Mouse (Mus musculus): ENCODE data around the gene Ube2n. TPM values are rescaled to one million over a fixed set of nuclear protein-coding genes. Genes with fewer than 3 reads are reported as not detected.
"Not testable (repeated sequence)": the region's sequence is repeated elsewhere in the genome, so short reads cannot be mapped to it uniquely, and the experiment has no call there.

Ube2n gene
- polyA plus RNA-seq, 1 experiment from 2014 or later, result 255 TPM

GRCm38 (mm10) chr10:95548154-95548826 lies 33.3 kb downstream of the Ube2n start:
- peaks cover 82% of the 10 kb centered on the region for H3K36me3 ChIP-seq (ENCODE audit: control insufficient read depth, insufficient read depth, low read length)
- H3K27me3 ChIP-seq (ENCODE audit: control insufficient read depth, insufficient read depth, low read length), result no peaks in the 10 kb centered on the region
- H3K4me3 ChIP-seq (ENCODE audit: control insufficient read depth in 1 of 2, insufficient read depth in 1 of 2, low read depth in 1 of 2, low read length in 2 of 2), result no peak overlapping the region
- 77% methylated on average over 11 of the region's 11 CpGs for WGBS
- peaks cover 0 to 2% of the 10 kb centered on the region in 2 experiments; a peak in 2 of 4 replicates for H3K4me1 ChIP-seq (ENCODE audit: control insufficient read depth in 2 of 2, insufficient read depth in 2 of 2, low read length in 2 of 2)
- no peak for ATAC-seq (ENCODE audit: insufficient number of reproducible peaks, insufficient read depth, low FRiP score, low read depth)
- no peak overlapping the region for H3K9ac ChIP-seq (ENCODE audit: low read length)
- no peak overlapping the region for H3K27ac ChIP-seq (replicated peaks in 1 of 2; ENCODE audit: control insufficient read depth in 1 of 2, insufficient read depth in 1 of 2, low read depth in 2 of 2, low read length in 2 of 2)
- H3K4me2 ChIP-seq (ENCODE audit: low read length), result no peak overlapping the region
- no peaks in the 10 kb centered on the region for H3K9me3 ChIP-seq (ENCODE audit: control insufficient read depth, low read length)

- peaks cover 76% of the 10 kb centered on the region for H3K36me3 ChIP-seq (ENCODE audit: control insufficient read depth, insufficient read depth, low read length)
- not testable (repeated sequence) for H3K9ac ChIP-seq (ENCODE audit: low read length); H3K27me3 ChIP-seq (ENCODE audit: control insufficient read depth, insufficient read depth, low read length); H3K4me3 ChIP-seq (ENCODE audit: control insufficient read depth in 1 of 2, insufficient read depth in 1 of 2, low read depth in 1 of 2, low read length in 2 of 2); H3K9me3 ChIP-seq (ENCODE audit: control insufficient read depth, low read length); H3K4me1 ChIP-seq (ENCODE audit: control insufficient read depth in 2 of 2, insufficient read depth in 2 of 2, low read length in 2 of 2); H3K27ac ChIP-seq (replicated peaks in 1 of 2; ENCODE audit: control insufficient read depth in 1 of 2, insufficient read depth in 1 of 2, low read depth in 2 of 2, low read length in 2 of 2); ATAC-seq (ENCODE audit: insufficient number of reproducible peaks, insufficient read depth, low FRiP score, low read depth); H3K4me2 ChIP-seq (ENCODE audit: low read length)
- 54% methylated on average over 5 of the region's 5 CpGs for WGBS
Observed at GRCm38 (mm10) chr10:95549080-95549479, 34.1 kb downstream of the Ube2n start.

GRCm38 (mm10) chr10:95550506-95550905 lies 35.6 kb downstream of the Ube2n start:
- 70% methylated on average over 1 of the region's 1 CpGs for WGBS
- no peak for ATAC-seq (ENCODE audit: insufficient number of reproducible peaks, insufficient read depth, low FRiP score, low read depth)
- no peaks in the 10 kb centered on the region; a peak in 1 of 4 replicates for H3K4me1 ChIP-seq (ENCODE audit: control insufficient read depth in 2 of 2, insufficient read depth in 2 of 2, low read length in 2 of 2)
- H3K9ac ChIP-seq (ENCODE audit: low read length), result no peak overlapping the region
- H3K9me3 ChIP-seq (ENCODE audit: control insufficient read depth, low read length), result no peaks in the 10 kb centered on the region
- H3K4me2 ChIP-seq (ENCODE audit: low read length), result no peak overlapping the region
- H3K36me3 ChIP-seq (ENCODE audit: control insufficient read depth, insufficient read depth, low read length), result peaks cover 68% of the 10 kb centered on the region
- no peaks in the 10 kb centered on the region for H3K27me3 ChIP-seq (ENCODE audit: control insufficient read depth, insufficient read depth, low read length)
- H3K4me3 ChIP-seq (ENCODE audit: control insufficient read depth in 1 of 2, insufficient read depth in 1 of 2, low read depth in 1 of 2, low read length in 2 of 2), result no peak overlapping the region
- H3K27ac ChIP-seq (replicated peaks in 1 of 2; ENCODE audit: control insufficient read depth in 1 of 2, insufficient read depth in 1 of 2, low read depth in 2 of 2, low read length in 2 of 2), result no peak overlapping the region

GRCm38 (mm10) chr10:95551752-95552151 lies 36.8 kb downstream of the Ube2n start:
- H3K27me3 ChIP-seq (ENCODE audit: control insufficient read depth, insufficient read depth, low read length), result no peaks in the 10 kb centered on the region
- peaks cover 56% of the 10 kb centered on the region for H3K36me3 ChIP-seq (ENCODE audit: control insufficient read depth, insufficient read depth, low read length)
- no peaks in the 10 kb centered on the region for H3K9me3 ChIP-seq (ENCODE audit: control insufficient read depth, low read length)
- H3K4me2 ChIP-seq (ENCODE audit: low read length), result no peak overlapping the region
- H3K27ac ChIP-seq (replicated peaks in 1 of 2; ENCODE audit: control insufficient read depth in 1 of 2, insufficient read depth in 1 of 2, low read depth in 2 of 2, low read length in 2 of 2), result no peak overlapping the region
- no peak overlapping the region for H3K9ac ChIP-seq (ENCODE audit: low read length)
- no peak for ATAC-seq (ENCODE audit: insufficient number of reproducible peaks, insufficient read depth, low FRiP score, low read depth)
- H3K4me3 ChIP-seq (ENCODE audit: control insufficient read depth in 1 of 2, insufficient read depth in 1 of 2, low read depth in 1 of 2, low read length in 2 of 2), result no peak overlapping the region
- H3K4me1 ChIP-seq (ENCODE audit: control insufficient read depth in 2 of 2, insufficient read depth in 2 of 2, low read length in 2 of 2), result peaks cover 6 to 11% of the 10 kb centered on the region in 2 experiments

- ATAC-seq (ENCODE audit: insufficient number of reproducible peaks, insufficient read depth, low FRiP score, low read depth), result no peak
- Histone ChIP-seq H3K4me3 (ENCODE audit: control insufficient read depth in 1 of 2, insufficient read depth in 1 of 2, low read depth in 1 of 2, low read length in 2 of 2) (no peak overlapping the region), H3K4me2 (ENCODE audit: low read length) (no peak overlapping the region), H3K36me3 (ENCODE audit: control insufficient read depth, insufficient read depth, low read length) (peaks cover 52% of the 10 kb centered on the region), H3K9me3 (ENCODE audit: control insufficient read depth, low read length) (no peaks in the 10 kb centered on the region), H3K9ac (ENCODE audit: low read length) (no peak overlapping the region), H3K27me3 (ENCODE audit: control insufficient read depth, insufficient read depth, low read length) (no peaks in the 10 kb centered on the region), H3K27ac (replicated peaks in 1 of 2; ENCODE audit: control insufficient read depth in 1 of 2, insufficient read depth in 1 of 2, low read depth in 2 of 2, low read length in 2 of 2) (no peak overlapping the region), H3K4me1 (ENCODE audit: control insufficient read depth in 2 of 2, insufficient read depth in 2 of 2, low read length in 2 of 2) (peaks cover 6 to 11% of the 10 kb centered on the region in 2 experiments)
- WGBS, result 69% methylated on average over 3 of the region's 3 CpGs
Observed at GRCm38 (mm10) chr10:95552326-95552725, 37.4 kb downstream of the Ube2n start.

- ATAC-seq (ENCODE audit: insufficient number of reproducible peaks, insufficient read depth, low FRiP score, low read depth), result no peak
- WGBS, result 81% methylated on average over 11 of the region's 11 CpGs
- Histone ChIP-seq H3K36me3 (ENCODE audit: control insufficient read depth, insufficient read depth, low read length) (peaks cover 22% of the 10 kb centered on the region), H3K4me1 (ENCODE audit: control insufficient read depth in 2 of 2, insufficient read depth in 2 of 2, low read length in 2 of 2) (peaks cover 8 to 32% of the 10 kb centered on the region in 2 experiments), H3K9me3 (ENCODE audit: control insufficient read depth, low read length) (no peaks in the 10 kb centered on the region), H3K4me2 (ENCODE audit: low read length) (peak overlapping the region; percentile 4; the same call in 1 of the 2 replicates), H3K27me3 (ENCODE audit: control insufficient read depth, insufficient read depth, low read length) (no peaks in the 10 kb centered on the region), H3K27ac (replicated peaks in 1 of 2; ENCODE audit: control insufficient read depth in 1 of 2, insufficient read depth in 1 of 2, low read depth in 2 of 2, low read length in 2 of 2) (no peak overlapping the region), H3K9ac (ENCODE audit: low read length) (no peak overlapping the region), H3K4me3 (ENCODE audit: control insufficient read depth in 1 of 2, insufficient read depth in 1 of 2, low read depth in 1 of 2, low read length in 2 of 2) (no peak overlapping the region)
Observed at GRCm38 (mm10) chr10:95555866-95556265, 40.9 kb downstream of the Ube2n start.

- 93% methylated on average over 5 of the region's 5 CpGs for WGBS
- Histone ChIP-seq H3K27ac (replicated peaks in 1 of 2; ENCODE audit: control insufficient read depth in 1 of 2, insufficient read depth in 1 of 2, low read depth in 2 of 2, low read length in 2 of 2) (no peak overlapping the region), H3K4me1 (ENCODE audit: control insufficient read depth in 2 of 2, insufficient read depth in 2 of 2, low read length in 2 of 2) (peaks cover 8 to 39% of the 10 kb centered on the region in 2 experiments), H3K36me3 (ENCODE audit: control insufficient read depth, insufficient read depth, low read length) (peaks cover 10% of the 10 kb centered on the region), H3K4me3 (ENCODE audit: control insufficient read depth in 1 of 2, insufficient read depth in 1 of 2, low read depth in 1 of 2, low read length in 2 of 2) (no peak overlapping the region), H3K9ac (ENCODE audit: low read length) (no peak overlapping the region), H3K4me2 (ENCODE audit: low read length) (no peak overlapping the region), H3K9me3 (ENCODE audit: control insufficient read depth, low read length) (no peaks in the 10 kb centered on the region), H3K27me3 (ENCODE audit: control insufficient read depth, insufficient read depth, low read length) (no peaks in the 10 kb centered on the region)
- ATAC-seq (ENCODE audit: insufficient number of reproducible peaks, insufficient read depth, low FRiP score, low read depth), result no peak
Observed at GRCm38 (mm10) chr10:95557337-95557828, 42.4 kb downstream of the Ube2n start.

- Histone ChIP-seq H3K9me3 (ENCODE audit: control insufficient read depth, low read length) (no peaks in the 10 kb centered on the region), H3K27ac (replicated peaks in 1 of 2; ENCODE audit: control insufficient read depth in 1 of 2, insufficient read depth in 1 of 2, low read depth in 2 of 2, low read length in 2 of 2) (no peak overlapping the region), H3K4me3 (ENCODE audit: control insufficient read depth in 1 of 2, insufficient read depth in 1 of 2, low read depth in 1 of 2, low read length in 2 of 2) (no peak overlapping the region), H3K4me2 (ENCODE audit: low read length) (peak overlapping the region; percentile 26; the same call in 1 of the 2 replicates), H3K9ac (ENCODE audit: low read length) (no peak overlapping the region), H3K4me1 (ENCODE audit: control insufficient read depth in 2 of 2, insufficient read depth in 2 of 2, low read length in 2 of 2) (peaks cover 10 to 39% of the 10 kb centered on the region in 2 experiments), H3K27me3 (ENCODE audit: control insufficient read depth, insufficient read depth, low read length) (no peaks in the 10 kb centered on the region), H3K36me3 (ENCODE audit: control insufficient read depth, insufficient read depth, low read length) (peaks cover 9% of the 10 kb centered on the region; the same call in 1 of the 2 replicates)
- ATAC-seq (ENCODE audit: insufficient number of reproducible peaks, insufficient read depth, low FRiP score, low read depth), result no peak
- WGBS, result 65% methylated on average over 7 of the region's 7 CpGs
Observed at GRCm38 (mm10) chr10:95559426-95559825, 44.5 kb downstream of the Ube2n start.
